Mouse (Mus musculus): ENCODE results near the gene Lmo7. TPM values are rescaled to one million over a fixed set of nuclear protein-coding genes. Genes with fewer than 3 reads are reported as not detected.

Lmo7 gene
- polyA plus RNA-seq, 1 experiment from 2014 or later, result 24.5 TPM

DNA sequence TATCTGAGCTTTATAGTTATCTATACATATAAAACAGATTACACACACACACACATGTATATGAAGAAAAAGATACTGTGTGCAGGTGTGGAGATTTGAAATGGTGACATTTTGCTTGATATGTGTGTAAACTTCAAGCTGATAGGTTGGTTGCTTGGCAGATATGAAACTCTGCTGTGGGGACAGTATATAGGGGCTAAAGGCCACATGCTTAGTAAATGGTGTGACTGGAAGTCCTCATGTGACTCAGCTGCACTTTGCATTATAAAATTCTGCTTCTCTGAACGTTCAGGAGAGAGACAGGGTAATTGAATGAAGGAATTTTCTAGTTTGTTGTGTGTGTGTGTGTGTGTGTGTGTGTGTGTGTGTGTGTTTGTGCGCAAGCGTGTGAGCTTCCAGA is 124.5 kb downstream of the Lmo7 start:
- ATAC-seq, result peak; percentile 94
- Histone ChIP-seq H3K27me3 (replicated peaks; ENCODE audit: control insufficient read depth, insufficient read depth, low read length) (no peaks in the 10 kb centered on the region), H3K9ac (ENCODE audit: low read depth, low read length) (no peak overlapping the region), H3K36me3 (ENCODE audit: control insufficient read depth, insufficient read depth) (no peaks in the 10 kb centered on the region), H3K27ac (ENCODE audit: low read depth, low read length) (peak overlapping the region; percentile 80), H3K9me3 (ENCODE audit: control insufficient read depth) (no peaks in the 10 kb centered on the region), H3K4me2 (replicated peaks; ENCODE audit: low read depth) (no peak overlapping the region), H3K4me3 (ENCODE audit: low read depth, low read length) (no peak overlapping the region), H3K4me1 (replicated peaks; ENCODE audit: control insufficient read depth, insufficient read depth, low read length) (peaks cover 3% of the 10 kb centered on the region; the same call in 1 of the 2 replicates)
- 56% methylated on average over 3 of the region's 3 CpGs for WGBS
- no peak for TF ChIP-seq CTCF (IDR thresholded peaks at IDR 0.05; ENCODE audit: low read depth)

GRCm38 (mm10) chr14:101859305-101859886 is 129.6 kb downstream of the Lmo7 start:
- H3K9me3 ChIP-seq (ENCODE audit: control insufficient read depth), result no peaks in the 10 kb centered on the region
- H3K9ac ChIP-seq (ENCODE audit: low read depth, low read length), result no peak overlapping the region
- no peak for TF ChIP-seq CTCF (IDR thresholded peaks at IDR 0.05; ENCODE audit: low read depth)
- H3K4me2 ChIP-seq (replicated peaks; ENCODE audit: low read depth), result no peak overlapping the region
- no peaks in the 10 kb centered on the region for H3K36me3 ChIP-seq (ENCODE audit: control insufficient read depth, insufficient read depth)
- 64% methylated on average over 8 of the region's 8 CpGs for WGBS
- H3K4me3 ChIP-seq (ENCODE audit: low read depth, low read length), result no peak overlapping the region
- no peak for ATAC-seq
- H3K4me1 ChIP-seq (replicated peaks; ENCODE audit: control insufficient read depth, insufficient read depth, low read length), result peaks cover 3% of the 10 kb centered on the region; the same call in 1 of the 2 replicates
- no peak overlapping the region; the same call in 1 of the 2 replicates for H3K27ac ChIP-seq (ENCODE audit: low read depth, low read length)
- H3K27me3 ChIP-seq (replicated peaks; ENCODE audit: control insufficient read depth, insufficient read depth, low read length), result no peaks in the 10 kb centered on the region

- no peak overlapping the region for H3K27ac ChIP-seq (ENCODE audit: low read depth, low read length)
- H3K4me1 ChIP-seq (replicated peaks; ENCODE audit: control insufficient read depth, insufficient read depth, low read length), result no peaks in the 10 kb centered on the region
- 64% methylated on average over 3 of the region's 3 CpGs for WGBS
- ATAC-seq, result no peak
- H3K36me3 ChIP-seq (ENCODE audit: control insufficient read depth, insufficient read depth), result no peaks in the 10 kb centered on the region
- no peak overlapping the region for H3K4me3 ChIP-seq (ENCODE audit: low read depth, low read length)
- H3K9me3 ChIP-seq (ENCODE audit: control insufficient read depth), result no peaks in the 10 kb centered on the region
- H3K4me2 ChIP-seq (replicated peaks; ENCODE audit: low read depth), result no peak overlapping the region
- H3K9ac ChIP-seq (ENCODE audit: low read depth, low read length), result no peak overlapping the region
- no peak for TF ChIP-seq CTCF (IDR thresholded peaks at IDR 0.05; ENCODE audit: low read depth)
- no peaks in the 10 kb centered on the region for H3K27me3 ChIP-seq (replicated peaks; ENCODE audit: control insufficient read depth, insufficient read depth, low read length)
Observed at GRCm38 (mm10) chr14:101862088-101862487, 132.3 kb downstream of the Lmo7 start.

- no peak for ATAC-seq
- Histone ChIP-seq H3K4me2 (replicated peaks; ENCODE audit: low read depth) (no peak overlapping the region), H3K4me1 (replicated peaks; ENCODE audit: control insufficient read depth, insufficient read depth, low read length) (0 out of 2 replicates have a peak, but pooled peaks cover 6% of the 10 kb centered on the region), H3K36me3 (ENCODE audit: control insufficient read depth, insufficient read depth) (no peaks in the 10 kb centered on the region), H3K9me3 (ENCODE audit: control insufficient read depth) (no peaks in the 10 kb centered on the region), H3K27me3 (replicated peaks; ENCODE audit: control insufficient read depth, insufficient read depth, low read length) (no peaks in the 10 kb centered on the region), H3K9ac (ENCODE audit: low read depth, low read length) (no peak overlapping the region), H3K4me3 (ENCODE audit: low read depth, low read length) (no peak overlapping the region), H3K27ac (ENCODE audit: low read depth, low read length) (no peak overlapping the region)
- TF ChIP-seq CTCF (IDR thresholded peaks at IDR 0.05; ENCODE audit: low read depth), result no peak
- WGBS, result 68% methylated on average over 10 of the region's 10 CpGs
Observed at GRCm38 (mm10) chr14:101867071-101867733, 137.4 kb downstream of the Lmo7 start.

GRCm38 (mm10) chr14:101869145-101869544 is 139.4 kb downstream of the Lmo7 start:
- WGBS, result 41% methylated on average over 6 of the region's 6 CpGs
- no peak for TF ChIP-seq CTCF (IDR thresholded peaks at IDR 0.05; ENCODE audit: low read depth)
- H3K9ac ChIP-seq (ENCODE audit: low read depth, low read length), result no peak overlapping the region
- no peaks in the 10 kb centered on the region for H3K9me3 ChIP-seq (ENCODE audit: control insufficient read depth)
- 0 out of 2 replicates have a peak overlapping the region, but pooled peaks have one; percentile 1 for H3K27ac ChIP-seq (ENCODE audit: low read depth, low read length)
- H3K4me1 ChIP-seq (replicated peaks; ENCODE audit: control insufficient read depth, insufficient read depth, low read length), result 0 out of 2 replicates have a peak, but pooled peaks cover 6% of the 10 kb centered on the region
- H3K27me3 ChIP-seq (replicated peaks; ENCODE audit: control insufficient read depth, insufficient read depth, low read length), result no peaks in the 10 kb centered on the region
- peak; percentile 44; the same call in 1 of the 2 replicates for ATAC-seq
- no peaks in the 10 kb centered on the region for H3K36me3 ChIP-seq (ENCODE audit: control insufficient read depth, insufficient read depth)
- H3K4me3 ChIP-seq (ENCODE audit: low read depth, low read length), result no peak overlapping the region
- H3K4me2 ChIP-seq (replicated peaks; ENCODE audit: low read depth), result no peak overlapping the region

DNA sequence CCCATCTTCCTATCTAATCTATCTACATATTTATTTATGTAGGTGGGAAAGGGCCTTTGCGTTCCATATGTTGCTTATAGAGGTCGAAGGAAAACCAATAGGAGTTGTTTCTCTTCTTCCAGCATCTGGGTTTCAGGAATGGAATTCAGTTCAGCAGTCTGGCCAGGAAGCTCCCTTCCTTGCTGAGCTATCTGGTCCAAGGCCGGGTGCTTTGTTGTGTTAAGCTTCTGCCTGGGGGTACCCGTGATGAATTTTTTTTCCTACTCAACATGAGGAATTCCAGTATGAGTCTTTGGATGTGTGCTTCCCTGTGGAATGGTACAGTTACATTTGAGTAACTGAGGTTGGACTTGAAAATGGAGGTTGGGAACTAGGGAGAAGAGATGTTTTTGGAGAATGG is 139.9 kb downstream of the Lmo7 start:
- ATAC-seq, result no peak
- Histone ChIP-seq H3K9ac (ENCODE audit: low read depth, low read length) (no peak overlapping the region), H3K27ac (ENCODE audit: low read depth, low read length) (0 out of 2 replicates have a peak overlapping the region, but pooled peaks have one; percentile 1), H3K27me3 (replicated peaks; ENCODE audit: control insufficient read depth, insufficient read depth, low read length) (no peaks in the 10 kb centered on the region), H3K4me1 (replicated peaks; ENCODE audit: control insufficient read depth, insufficient read depth, low read length) (0 out of 2 replicates have a peak, but pooled peaks cover 6% of the 10 kb centered on the region), H3K4me2 (replicated peaks; ENCODE audit: low read depth) (peak overlapping the region; percentile 27; the same call in 1 of the 2 replicates), H3K4me3 (ENCODE audit: low read depth, low read length) (no peak overlapping the region), H3K36me3 (ENCODE audit: control insufficient read depth, insufficient read depth) (no peaks in the 10 kb centered on the region), H3K9me3 (ENCODE audit: control insufficient read depth) (no peaks in the 10 kb centered on the region)
- no peak for TF ChIP-seq CTCF (IDR thresholded peaks at IDR 0.05; ENCODE audit: low read depth)
- WGBS, result 62% methylated on average over 4 of the region's 4 CpGs

Measured in intestine, postnatal 0 days (tissue).